Mouse (Mus musculus): ENCODE measurements around the gene Kat8. TPM values are rescaled to one million over a fixed set of nuclear protein-coding genes. Genes with fewer than 3 reads are reported as not detected.
"Not testable (repeated sequence)": the region's sequence is repeated elsewhere in the genome, so short reads cannot be mapped to it uniquely, and the experiment has no call there.

Gene Kat8
- polyA plus RNA-seq, 1 experiment, result not detected

GRCm38 (mm10) chr7:127934075-127934474 lies 21.8 kb downstream of the Kat8 start:
- Histone ChIP-seq H3K4me1 (ENCODE audit: control insufficient read depth, insufficient read depth, low read length) (peaks cover 22% of the 10 kb centered on the region), H3K4me3 (ENCODE audit: insufficient read depth, low read depth, low read length) (no peak overlapping the region), H3K27ac (ENCODE audit: insufficient read depth, low read depth, low read length) (no peak overlapping the region)
- WGBS, result 85% methylated on average over 5 of the region's 5 CpGs
- TF ChIP-seq CTCF (IDR thresholded peaks at IDR 0.05; ENCODE audit: insufficient read depth, low read depth, low read length) (no peak), POLR2A (IDR thresholded peaks at IDR 0.05; ENCODE audit: insufficient read depth, low read depth, low read length) (no peak)

- TF ChIP-seq CTCF (IDR thresholded peaks at IDR 0.05; ENCODE audit: insufficient read depth, low read depth, low read length) (peak; percentile 95), POLR2A (IDR thresholded peaks at IDR 0.05; ENCODE audit: insufficient read depth, low read depth, low read length) (peak; percentile 70)
- 5% methylated on average over 32 of the region's 32 CpGs for WGBS
- peak overlapping the region; percentile 7; the same call in 1 of the 2 replicates for H3K27ac ChIP-seq (ENCODE audit: insufficient read depth, low read depth, low read length)
- peak overlapping the region; percentile 73 for H3K4me3 ChIP-seq (ENCODE audit: insufficient read depth, low read depth, low read length)
- H3K4me1 ChIP-seq (ENCODE audit: control insufficient read depth, insufficient read depth, low read length), result peaks cover 22% of the 10 kb centered on the region
Measured at GRCm38 (mm10) chr7:127935028-127935722, 22.9 kb downstream of the Kat8 start.

GRCm38 (mm10) chr7:127935748-127936159 lies 23.4 kb downstream of the Kat8 start:
- under 1% methylated on average over 38 of the region's 38 CpGs for WGBS
- peak overlapping the region; percentile 7; the same call in 1 of the 2 replicates for H3K27ac ChIP-seq (ENCODE audit: insufficient read depth, low read depth, low read length)
- peak overlapping the region; percentile 73 for H3K4me3 ChIP-seq (ENCODE audit: insufficient read depth, low read depth, low read length)
- TF ChIP-seq POLR2A (IDR thresholded peaks at IDR 0.05; ENCODE audit: insufficient read depth, low read depth, low read length) (no peak; the same call in 1 of the 2 replicates), CTCF (IDR thresholded peaks at IDR 0.05; ENCODE audit: insufficient read depth, low read depth, low read length) (no peak; the same call in 1 of the 2 replicates)
- H3K4me1 ChIP-seq (ENCODE audit: control insufficient read depth, insufficient read depth, low read length), result peaks cover 22% of the 10 kb centered on the region

- Histone ChIP-seq H3K27ac (ENCODE audit: insufficient read depth, low read depth, low read length) (no peak overlapping the region), H3K4me3 (ENCODE audit: insufficient read depth, low read depth, low read length) (peak overlapping the region; percentile 73), H3K4me1 (ENCODE audit: control insufficient read depth, insufficient read depth, low read length) (peaks cover 20% of the 10 kb centered on the region)
- TF ChIP-seq CTCF (IDR thresholded peaks at IDR 0.05; ENCODE audit: insufficient read depth, low read depth, low read length) (no peak), POLR2A (IDR thresholded peaks at IDR 0.05; ENCODE audit: insufficient read depth, low read depth, low read length) (no peak)
- WGBS, result 62% methylated on average over 18 of the region's 18 CpGs
Measured at GRCm38 (mm10) chr7:127936216-127936884, 24.0 kb downstream of the Kat8 start.

- H3K27ac ChIP-seq (ENCODE audit: insufficient read depth, low read depth, low read length); H3K4me1 ChIP-seq (ENCODE audit: control insufficient read depth, insufficient read depth, low read length); H3K4me3 ChIP-seq (ENCODE audit: insufficient read depth, low read depth, low read length): not testable (repeated sequence)
- WGBS, result 48% methylated on average over 2 of the region's 2 CpGs
Measured at GRCm38 (mm10) chr7:127942097-127942496, 29.8 kb downstream of the Kat8 start.

- Histone ChIP-seq H3K4me1 (ENCODE audit: control insufficient read depth, insufficient read depth, low read length) (0 out of 2 replicates have a peak, but pooled peaks cover 3% of the 10 kb centered on the region), H3K27ac (ENCODE audit: insufficient read depth, low read depth, low read length) (no peak overlapping the region), H3K4me3 (ENCODE audit: insufficient read depth, low read depth, low read length) (no peak overlapping the region)
- TF ChIP-seq POLR2A (IDR thresholded peaks at IDR 0.05; ENCODE audit: insufficient read depth, low read depth, low read length) (no peak), CTCF (IDR thresholded peaks at IDR 0.05; ENCODE audit: insufficient read depth, low read depth, low read length) (no peak)
- WGBS, result 18% methylated on average over 23 of the region's 23 CpGs
Measured at GRCm38 (mm10) chr7:127944614-127945013, 32.3 kb downstream of the Kat8 start.

GRCm38 (mm10) chr7:127946470-127947023 lies 34.2 kb downstream of the Kat8 start, which contains the start of gene Prss36:
Gene Prss36 (minus strand): TSS chr7:127946725.
- TF ChIP-seq POLR2A (IDR thresholded peaks at IDR 0.05; ENCODE audit: insufficient read depth, low read depth, low read length) (no peak), CTCF (IDR thresholded peaks at IDR 0.05; ENCODE audit: insufficient read depth, low read depth, low read length) (no peak)
- WGBS, result 76% methylated on average over 6 of the region's 6 CpGs
- H3K4me3 ChIP-seq (ENCODE audit: insufficient read depth, low read depth, low read length), result no peak within 1 kb of the TSS
- no peak within 1 kb of the TSS for H3K27ac ChIP-seq (ENCODE audit: insufficient read depth, low read depth, low read length)
- 0 out of 2 replicates have a peak, but pooled peaks cover 3% of the 10 kb centered on the region for H3K4me1 ChIP-seq (ENCODE audit: control insufficient read depth, insufficient read depth, low read length)

- H3K4me1 ChIP-seq (ENCODE audit: control insufficient read depth, insufficient read depth, low read length), result no peaks in the 10 kb centered on the region
- TF ChIP-seq POLR2A (IDR thresholded peaks at IDR 0.05; ENCODE audit: insufficient read depth, low read depth, low read length) (no peak), CTCF (IDR thresholded peaks at IDR 0.05; ENCODE audit: insufficient read depth, low read depth, low read length) (no peak)
Measured at GRCm38 (mm10) chr7:127952864-127953581, 40.7 kb downstream of the Kat8 start.

More at GRCm38 (mm10) chr7:127952864-127953581, 40.7 kb downstream of the Kat8 start:
- Histone ChIP-seq H3K4me3 (ENCODE audit: insufficient read depth, low read depth, low read length) (no peak overlapping the region), H3K27ac (ENCODE audit: insufficient read depth, low read depth, low read length) (no peak overlapping the region)
- 55% methylated on average over 13 of the region's 13 CpGs for WGBS

Data from olfactory bulb, adult 2 months (tissue).